Mouse (Mus musculus) bone marrow macrophage, adult 2 months (primary cell): ENCODE data around the gene Slc4a4.
"Not testable (repeated sequence)": the region's sequence is repeated elsewhere in the genome, so short reads cannot be mapped to it uniquely, and the experiment has no call there.

Source experiments
- CTCF ChIP-seq: IDR thresholded peaks from 2 replicates; pipeline ENCODE4 v1.5.1; 2012; ENCODE audit warnings: low read depth, mild to moderate bottlenecking, low read length, moderate library complexity
- POLR2A ChIP-seq: IDR thresholded peaks from 2 replicates; pipeline ENCODE4 v1.6.1; 2012; ENCODE audit warnings: mild to moderate bottlenecking, low read depth, low read length, borderline replicate concordance

DNA sequence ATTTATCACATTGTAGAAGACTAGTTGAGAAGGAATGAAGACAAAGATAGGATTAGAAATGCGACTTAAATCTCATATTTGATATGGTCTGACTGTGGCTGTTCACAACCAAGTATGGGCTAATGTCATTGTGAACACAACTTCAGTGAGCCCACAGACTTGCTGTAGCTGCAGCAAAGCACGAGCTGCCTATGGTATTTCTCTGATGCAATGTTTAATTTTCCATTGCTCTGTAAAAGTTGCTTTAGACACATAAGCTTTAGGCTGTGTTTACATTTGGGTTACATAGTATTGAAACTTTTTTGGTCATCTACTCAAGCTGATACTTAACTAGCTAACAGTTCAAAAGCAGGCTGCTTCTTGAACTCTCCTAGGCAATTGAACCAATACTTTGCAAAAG lies 104.7 kb downstream of the Slc4a4 start:
- TF ChIP-seq CTCF, POLR2A: not testable (repeated sequence)
